Mouse (Mus musculus) CH12.LX (cell line): ENCODE measurements at regions not wholly inside any gene's neighbourhood (a gene's known extent, or its start where the extent isn't known, plus 50 kb on each side); places are given as distances from the start of the nearest gene placed in this dataset.

Experiments used
- CTCF ChIP-seq, 2 experiments: IDR thresholded peaks in 1 of 2; conservative IDR thresholded peaks in 1 of 2; 2 replicates each; pipeline ENCODE4 v1.5.1; 2011 to 2012; ENCODE audit warnings: low read depth in 2 of 2, low read length in 2 of 2, improper control_type of control experiment in 1 of 2, inconsistent platforms in 1 of 2, mild to moderate bottlenecking in 1 of 2, moderate library complexity in 1 of 2
- HCFC1 ChIP-seq: IDR thresholded peaks from 2 replicates; pipeline ENCODE4 v1.6.1; 2012; ENCODE audit warnings: low read depth, mild to moderate bottlenecking, inconsistent platforms, low read length, improper control_type of control experiment
- POLR2A ChIP-seq: IDR thresholded peaks from 2 replicates; pipeline ENCODE4 v1.6.1; 2011; ENCODE audit warnings: low read depth, mild to moderate bottlenecking, improper control_type of control experiment, low read length
- TCF12 ChIP-seq: IDR thresholded peaks from 2 replicates; pipeline ENCODE4 v1.6.1; 2014; ENCODE audit warnings: low read depth, mild to moderate bottlenecking, inconsistent platforms, low read length, improper control_type of control experiment

GRCm38 (mm10) chr15:88151199-88151598 lies 448.9 kb upstream of the Zdhhc25 start:
- TF ChIP-seq HCFC1 (no peak), CTCF (conservative IDR thresholded peaks at IDR 0.05 in 1 of 2, IDR thresholded peaks at IDR 0.05 in 1 of 2; ENCODE audit: low read depth in 2 of 2, low read length in 2 of 2) (no peak), POLR2A (no peak), TCF12 (no peak)
